Mouse (Mus musculus) kidney, postnatal 10 days (tissue): Measurements from ENCODE around the gene Tubg2.

ENCODE experiments used
- DNase-seq: peaks from one replicate; pipeline ENCODE4 v3.0.0; 2021; ENCODE audit warnings: mixed read lengths

Gene Tubg2

GRCm38 (mm10) chr11:101180261-101180660, 24.6 kb downstream of the Tubg2 start:
- no peak for DNase-seq

- peak; percentile 84 for DNase-seq
These were observed 25.4 kb downstream of the Tubg2 start for GRCm38 (mm10) chr11:101180846-101181740.

GRCm38 (mm10) chr11:101181961-101182360, 26.3 kb downstream of the Tubg2 start:
- DNase-seq, result no peak

- DNase-seq, result peak; percentile 59
These were observed 27.2 kb downstream of the Tubg2 start for GRCm38 (mm10) chr11:101182771-101183517.

GRCm38 (mm10) chr11:101184984-101185383, 29.3 kb downstream of the Tubg2 start:
- no peak for DNase-seq

- DNase-seq, result no peak
These were observed 29.7 kb downstream of the Tubg2 start for GRCm38 (mm10) chr11:101185441-101185840.

GRCm38 (mm10) chr11:101186526-101187247, 31.0 kb downstream of the Tubg2 start:
- DNase-seq, result no peak

GRCm38 (mm10) chr11:101187541-101187940, 31.8 kb downstream of the Tubg2 start:
- DNase-seq, result no peak

- no peak for DNase-seq
These were observed 32.6 kb downstream of the Tubg2 start for GRCm38 (mm10) chr11:101188166-101188805.

GRCm38 (mm10) chr11:101189495-101190180, 33.9 kb downstream of the Tubg2 start:
- peak; percentile 79 for DNase-seq

- peak; percentile 47 for DNase-seq
These were observed 34.6 kb downstream of the Tubg2 start for GRCm38 (mm10) chr11:101190181-101190912.

- no peak for DNase-seq
These were observed 35.5 kb downstream of the Tubg2 start for GRCm38 (mm10) chr11:101190913-101191907.

- no peak for DNase-seq
These were observed 36.3 kb downstream of the Tubg2 start for GRCm38 (mm10) chr11:101191919-101192470.

- no peak for DNase-seq
These were observed 36.9 kb downstream of the Tubg2 start for GRCm38 (mm10) chr11:101192646-101193045.

GRCm38 (mm10) chr11:101193076-101193475, 37.4 kb downstream of the Tubg2 start:
- DNase-seq, result no peak

GRCm38 (mm10) chr11:101194137-101194536, 38.4 kb downstream of the Tubg2 start:
- DNase-seq, result no peak

GRCm38 (mm10) chr11:101194643-101195042, 38.9 kb downstream of the Tubg2 start:
- no peak for DNase-seq

- DNase-seq, result no peak
These were observed 39.4 kb downstream of the Tubg2 start for GRCm38 (mm10) chr11:101195101-101195500.

GRCm38 (mm10) chr11:101195571-101195970, 39.9 kb downstream of the Tubg2 start:
- no peak for DNase-seq

GRCm38 (mm10) chr11:101196175-101196574, 40.5 kb downstream of the Tubg2 start:
- no peak for DNase-seq
